Comparison of ENCODE assay signal across 50 mouse cellular contexts in the genomic region with DNA sequence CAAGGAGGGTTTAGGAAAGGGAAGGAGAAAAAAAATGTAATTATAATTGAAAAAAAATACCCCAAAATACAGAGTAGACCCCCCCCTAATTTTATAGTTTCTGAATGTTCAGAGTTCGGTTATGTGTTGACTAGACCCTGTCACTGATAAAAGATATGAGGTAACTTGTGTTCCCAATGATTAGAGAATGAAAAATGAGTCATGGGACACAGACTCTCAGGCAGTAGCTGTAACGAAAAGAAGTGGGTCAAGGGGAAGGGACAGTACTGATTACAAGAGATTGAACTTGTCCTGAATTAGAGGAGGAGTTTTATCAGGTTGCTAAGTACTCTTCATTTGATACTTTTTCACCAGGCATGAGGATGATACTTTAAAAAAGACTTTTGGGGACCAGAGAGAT. TPM values are rescaled to one million over a fixed set of nuclear protein-coding genes. Genes with fewer than 3 reads are reported as not detected.
"Had no signal": no experiment of that assay in that cellular context is flagged by ENCODE, and none has a peak within 500 bp of the region (broad histone marks: within the 10 kb centered on the region; RNA-seq: fewer than 3 reads in every experiment).

No protein-coding gene starts in this region.

- H3K9ac ChIP-seq: heart, embryonic 12.5 days; heart, embryonic 13.5 days; heart, embryonic 15.5 days; hindbrain, embryonic 12.5 days; hindbrain, embryonic 13.5 days; hindbrain, embryonic 14.5 days; hindbrain, embryonic 15.5 days; intestine, embryonic 15.5 days; kidney, embryonic 15.5 days had no signal

- H3K4me1 ChIP-seq: heart, embryonic 12.5 days; hindbrain, embryonic 12.5 days; intestine, embryonic 15.5 days had no signal

- H3K27ac ChIP-seq: heart, embryonic 13.5 days; heart, embryonic 15.5 days; hindbrain, embryonic 10.5 days; hindbrain, embryonic 12.5 days; hindbrain, embryonic 13.5 days; hindbrain, embryonic 14.5 days; hindbrain, embryonic 15.5 days; hindbrain, postnatal 0 days; intestine, embryonic 15.5 days; kidney, embryonic 15.5 days; kidney, postnatal 0 days; layer of hippocampus, adult 2 months; left cerebral cortex, adult 2 months had no signal

- H3K4me3 ChIP-seq: heart, embryonic 12.5 days; heart, embryonic 13.5 days; heart, embryonic 15.5 days; hindbrain, embryonic 10.5 days; hindbrain, embryonic 12.5 days; hindbrain, embryonic 13.5 days; hindbrain, embryonic 15.5 days; intestine, embryonic 15.5 days; kidney, embryonic 15.5 days; layer of hippocampus, adult 2 months; left cerebral cortex, adult 2 months had no signal

- H3K27me3 ChIP-seq: heart, embryonic 12.5 days; heart, embryonic 13.5 days; heart, embryonic 15.5 days; hindbrain, embryonic 12.5 days; hindbrain, embryonic 13.5 days; hindbrain, embryonic 15.5 days; intestine, embryonic 15.5 days; kidney, embryonic 15.5 days had no signal

- DNase-seq: heart, postnatal 10 days; heart, postnatal 14 days; heart, postnatal 36 days; heart, postnatal 4 days; kidney, adult 11 months; kidney, adult 18-20 months; kidney, adult 2 months; kidney, adult 8-10 months; kidney, adult 9 months; kidney, postnatal 10 days; kidney, postnatal 14 days; kidney, postnatal 25 days; kidney, postnatal 36 days; layer of hippocampus, adult 9-11 months; layer of hippocampus, postnatal 36 days had no signal

- H3K36me3 ChIP-seq: heart, embryonic 12.5 days; heart, embryonic 13.5 days; heart, embryonic 15.5 days; hindbrain, embryonic 10.5 days; hindbrain, embryonic 12.5 days; hindbrain, embryonic 13.5 days; hindbrain, embryonic 15.5 days; intestine, embryonic 15.5 days; kidney, embryonic 15.5 days had no signal

- H3K9me3 ChIP-seq: heart, embryonic 12.5 days; heart, embryonic 13.5 days; heart, embryonic 15.5 days; hindbrain, embryonic 10.5 days; hindbrain, embryonic 12.5 days; hindbrain, embryonic 13.5 days; hindbrain, embryonic 15.5 days; intestine, embryonic 15.5 days; kidney, embryonic 15.5 days had no signal

RNA-seq across cellular contexts. Expression of a gene that starts 3.0 kb away (rescaled TPM):
- total RNA-seq: hematopoietic stem cell, adult 5-6 weeks had no signal

RNA-seq across cellular contexts. Expression of a gene that starts 11.3 kb away (rescaled TPM):
- total RNA-seq: heart, postnatal 10 days; heart, postnatal 14 days; heart, postnatal 25 days; heart, postnatal 36 days; heart, postnatal 4 days; hematopoietic stem cell, adult 5-6 weeks; hindbrain, postnatal 0 days; layer of hippocampus, adult 18-20 months; layer of hippocampus, adult 2 months; layer of hippocampus, adult 8-10 months; layer of hippocampus, postnatal 10 days; layer of hippocampus, postnatal 14 days; layer of hippocampus, postnatal 25 days; layer of hippocampus, postnatal 36 days; left cerebral cortex, adult 18-20 months; left cerebral cortex, adult 2 months; left cerebral cortex, adult 8-10 months had no signal
- polyA plus RNA-seq: heart, embryonic 11.5 days; heart, embryonic 12.5 days; heart, embryonic 13.5 days; heart, embryonic 14.5 days; heart, embryonic 15.5 days; heart, embryonic 16.5 days; heart, postnatal 0 days; hindbrain, embryonic 10.5 days; hindbrain, embryonic 12.5 days; hindbrain, embryonic 13.5 days; hindbrain, embryonic 14.5 days; hindbrain, embryonic 15.5 days; hindbrain, embryonic 16.5 days; hindbrain, postnatal 0 days; inflammation-experienced regulatory T-cells, adult 6 months; intestine, embryonic 14.5 days; intestine, embryonic 15.5 days; intestine, embryonic 16.5 days; intestine, postnatal 0 days; kidney, adult 2 months; kidney, embryonic 14.5 days; kidney, embryonic 15.5 days; kidney, embryonic 16.5 days; kidney, postnatal 0 days; large intestine, adult 2 months had no signal
